Mouse (Mus musculus): ENCODE measurements around the gene Ifi203. TPM values are rescaled to one million over a fixed set of nuclear protein-coding genes. Genes with fewer than 3 reads are reported as not detected.
"Not testable (repeated sequence)": the region's sequence is repeated elsewhere in the genome, so short reads cannot be mapped to it uniquely, and the experiment has no call there.

Ifi203 gene
- total RNA-seq, 2 experiments from 2014 or later, result 10.3 to 14.7 TPM

- not testable (repeated sequence) for DNase-seq (ENCODE audit: low spot score in 2 of 2)
Observed at GRCm38 (mm10) chr1:173905885-173906284, 36.6 kb downstream of the Ifi203 start.

- DNase-seq (ENCODE audit: low spot score in 2 of 2), result not testable (repeated sequence)
Observed at GRCm38 (mm10) chr1:173889741-173890140, 52.7 kb downstream of the Ifi203 start.

- not testable (repeated sequence) for DNase-seq (ENCODE audit: low spot score in 2 of 2)
Observed at GRCm38 (mm10) chr1:173887026-173887787, 55.3 kb downstream of the Ifi203 start.

- DNase-seq (ENCODE audit: low spot score in 2 of 2), result not testable (repeated sequence)
Observed at GRCm38 (mm10) chr1:173880004-173880666, 62.3 kb downstream of the Ifi203 start.

- DNase-seq (ENCODE audit: low spot score in 2 of 2), result not testable (repeated sequence)
Observed at GRCm38 (mm10) chr1:173879225-173879987, 63.1 kb downstream of the Ifi203 start.

GRCm38 (mm10) chr1:173878264-173878663 is 64.2 kb downstream of the Ifi203 start:
- not testable (repeated sequence) for DNase-seq (ENCODE audit: low spot score in 2 of 2)

- DNase-seq (ENCODE audit: low spot score in 2 of 2), result not testable (repeated sequence)
Observed at GRCm38 (mm10) chr1:173877125-173877524, 65.3 kb downstream of the Ifi203 start.

Other genes with a start within 250 kb of the Ifi203 start
- gene Ifi207, start 200.9 kb downstream of the Ifi203 start, total RNA-seq (2021), result 1 to 10 TPM; 4.9 to 8.6 TPM
- 10 to 100 TPM in 1 of 2 experiments, 1 to 10 TPM in 1; 6.6 to 10.6 TPM for gene Ifi204, start 175.7 kb downstream of the Ifi203 start, total RNA-seq (2021)
- gene Ifi211, start 29.6 kb downstream of the Ifi203 start, total RNA-seq (2021), result 1 to 10 TPM; 3.1 to 5.3 TPM
- 10 to 100 TPM; 14.6 to 15.3 TPM for gene Mndal, start 181 bp downstream of the Ifi203 start, total RNA-seq (2021)
- not detected for gene Ifi202b, start 40.1 kb upstream of the Ifi203 start, total RNA-seq (2021)
- gene Ifi205, start 89.1 kb upstream of the Ifi203 start, total RNA-seq (2021), result 10 to 100 TPM in 1 of 2 experiments, 1 to 10 TPM in 1; 6.8 to 16.8 TPM
- not detected for gene Olfr433, start 98.0 kb upstream of the Ifi203 start, total RNA-seq (2021)
- gene Olfr432, start 106.5 kb upstream of the Ifi203 start, total RNA-seq (2021), result not detected
- not detected for gene Olfr430, start 123.9 kb upstream of the Ifi203 start, total RNA-seq (2021)
- not detected for gene Olfr429, start 141.7 kb upstream of the Ifi203 start, total RNA-seq (2021)
- not detected for gene Olfr427, start 154.2 kb upstream of the Ifi203 start, total RNA-seq (2021)
- not detected for gene Olfr231, start 178.5 kb upstream of the Ifi203 start, total RNA-seq (2021)
- gene Olfr424, start 188.8 kb upstream of the Ifi203 start, total RNA-seq (2021), result not detected
- gene Olfr420, start 213.0 kb upstream of the Ifi203 start, total RNA-seq (2021), result not detected
- gene Spta1, start 230.1 kb upstream of the Ifi203 start, total RNA-seq (2021), result under 1 TPM; 0.23 to 0.67 TPM